Mouse (Mus musculus): ENCODE measurements at regions not wholly inside any gene's neighbourhood (a gene's known extent, or its start where the extent isn't known, plus 50 kb on each side); places are given as distances from the start of the nearest gene placed in this dataset. TPM values are rescaled to one million over a fixed set of nuclear protein-coding genes. Genes with fewer than 3 reads are reported as not detected.

GRCm38 (mm10) chr10:91804870-91805269 is 623.8 kb upstream of the Tmpo start:
- Histone ChIP-seq H3K4me3 (ENCODE audit: insufficient read depth, poor library complexity, severe bottlenecking) (no peak overlapping the region), H3ac (ENCODE audit: control insufficient read depth, insufficient read length, low read depth) (no peak overlapping the region), H3K36me3 (ENCODE audit: control insufficient read depth, insufficient read depth) (no peaks in the 10 kb centered on the region), H3K27me3 (ENCODE audit: control insufficient read depth, insufficient read depth, insufficient read length) (no peaks in the 10 kb centered on the region), H3K79me2 (ENCODE audit: control insufficient read depth, insufficient read depth) (no peaks in the 10 kb centered on the region), H3K79me3 (ENCODE audit: low read depth) (no peaks in the 10 kb centered on the region)
- TF ChIP-seq MYOD1 (IDR thresholded peaks at IDR 0.05; ENCODE audit: control insufficient read depth, insufficient read length, low read depth) (no peak), CTCF (IDR thresholded peaks at IDR 0.05; ENCODE audit: control insufficient read depth, insufficient read depth, insufficient read length) (no peak), USF1 (IDR thresholded peaks at IDR 0.05; ENCODE audit: low read depth) (no peak), MAX (IDR thresholded peaks at IDR 0.05) (no peak)

Small RNA genes lying in the stretch of these regions (microRNA-seq; reads per million reads assigned to microRNA genes)
- gene Gm22582 (ENCODE audit: borderline microRNAs expressed) (not detected), gene Mir1251 (ENCODE audit: borderline microRNAs expressed) (6.4 reads per million, percentile 54 among the genes with 10 or more reads in this experiment), gene Mir135a-2 (ENCODE audit: borderline microRNAs expressed) (2.3 reads per million, percentile 41 among the genes with 10 or more reads in this experiment)
